Mouse (Mus musculus): ENCODE results near the gene Adat2. TPM values are rescaled to one million over a fixed set of nuclear protein-coding genes. Genes with fewer than 3 reads are reported as not detected.

The Adat2 gene
- polyA plus RNA-seq (2012; ENCODE audit: insufficient read depth, insufficient read length, missing spikeins): 2.8 and 3.3 TPM in 2 replicates

- H3K27ac ChIP-seq (replicated peaks; ENCODE audit: low read depth, low read length): peak within 1 kb of the TSS; percentile 68
- peak within 1 kb of the TSS; percentile 86 for H3K4me3 ChIP-seq (ENCODE audit: insufficient read depth, low read depth, low read length)
- no peaks in the 10 kb centered on the region; the same call in 1 of the 2 replicates for H3K4me1 ChIP-seq (ENCODE audit: control insufficient read depth, insufficient read depth, insufficient read length, low read length)
Measured at GRCm38 (mm10) chr10:13552646-13553497, at the start of gene Adat2, which contains the start of gene Pex3. Gene Adat2, plus strand, starts transcription at chr10:13552894. Gene Pex3, minus strand, starts transcription at chr10:13553142.

GRCm38 (mm10) chr10:13521857-13522256 lies 30.8 kb upstream of the Adat2 start:
- H3K27ac ChIP-seq (replicated peaks; ENCODE audit: low read depth, low read length): no peak overlapping the region
- H3K4me3 ChIP-seq (ENCODE audit: insufficient read depth, low read depth, low read length): no peak overlapping the region
- H3K4me1 ChIP-seq (ENCODE audit: control insufficient read depth, insufficient read depth, insufficient read length, low read length): peaks cover 2% of the 10 kb centered on the region

GRCm38 (mm10) chr10:13528155-13528554 lies 24.5 kb upstream of the Adat2 start:
- H3K4me3 ChIP-seq (ENCODE audit: insufficient read depth, low read depth, low read length): no peak overlapping the region
- H3K27ac ChIP-seq (replicated peaks; ENCODE audit: low read depth, low read length): no peak overlapping the region
- H3K4me1 ChIP-seq (ENCODE audit: control insufficient read depth, insufficient read depth, insufficient read length, low read length): no peaks in the 10 kb centered on the region

GRCm38 (mm10) chr10:13534751-13535150 lies 17.9 kb upstream of the Adat2 start:
- Histone ChIP-seq H3K27ac (replicated peaks; ENCODE audit: low read depth, low read length) (no peak overlapping the region), H3K4me3 (ENCODE audit: insufficient read depth, low read depth, low read length) (no peak overlapping the region), H3K4me1 (ENCODE audit: control insufficient read depth, insufficient read depth, insufficient read length, low read length) (no peaks in the 10 kb centered on the region)

GRCm38 (mm10) chr10:13536706-13537105 lies 16.0 kb upstream of the Adat2 start:
- H3K4me3 ChIP-seq (ENCODE audit: insufficient read depth, low read depth, low read length): no peak overlapping the region
- H3K4me1 ChIP-seq (ENCODE audit: control insufficient read depth, insufficient read depth, insufficient read length, low read length): no peaks in the 10 kb centered on the region
- H3K27ac ChIP-seq (replicated peaks; ENCODE audit: low read depth, low read length): no peak overlapping the region

- Histone ChIP-seq H3K4me3 (ENCODE audit: insufficient read depth, low read depth, low read length) (no peak overlapping the region), H3K4me1 (ENCODE audit: control insufficient read depth, insufficient read depth, insufficient read length, low read length) (no peaks in the 10 kb centered on the region), H3K27ac (replicated peaks; ENCODE audit: low read depth, low read length) (no peak overlapping the region)
Measured at GRCm38 (mm10) chr10:13539769-13540333, 12.8 kb upstream of the Adat2 start.

- no peaks in the 10 kb centered on the region for H3K4me1 ChIP-seq (ENCODE audit: control insufficient read depth, insufficient read depth, insufficient read length, low read length)
- H3K27ac ChIP-seq (replicated peaks; ENCODE audit: low read depth, low read length): no peak overlapping the region
- H3K4me3 ChIP-seq (ENCODE audit: insufficient read depth, low read depth, low read length): no peak overlapping the region
Measured at GRCm38 (mm10) chr10:13541721-13542120, 11.0 kb upstream of the Adat2 start.

GRCm38 (mm10) chr10:13553498-13553985 lies 848 bp downstream of the Adat2 start:
- peak overlapping the region; percentile 86 for H3K4me3 ChIP-seq (ENCODE audit: insufficient read depth, low read depth, low read length)
- no peak overlapping the region for H3K27ac ChIP-seq (replicated peaks; ENCODE audit: low read depth, low read length)
- H3K4me1 ChIP-seq (ENCODE audit: control insufficient read depth, insufficient read depth, insufficient read length, low read length): no peaks in the 10 kb centered on the region; the same call in 1 of the 2 replicates

- Histone ChIP-seq H3K27ac (replicated peaks; ENCODE audit: low read depth, low read length) (no peak overlapping the region), H3K4me1 (ENCODE audit: control insufficient read depth, insufficient read depth, insufficient read length, low read length) (no peaks in the 10 kb centered on the region; the same call in 1 of the 2 replicates), H3K4me3 (ENCODE audit: insufficient read depth, low read depth, low read length) (no peak overlapping the region)
Measured at GRCm38 (mm10) chr10:13554316-13554715, 1.6 kb downstream of the Adat2 start.

- Histone ChIP-seq H3K27ac (replicated peaks; ENCODE audit: low read depth, low read length) (no peak overlapping the region), H3K4me3 (ENCODE audit: insufficient read depth, low read depth, low read length) (no peak overlapping the region), H3K4me1 (ENCODE audit: control insufficient read depth, insufficient read depth, insufficient read length, low read length) (no peaks in the 10 kb centered on the region)
Measured at GRCm38 (mm10) chr10:13560014-13560674, 7.5 kb downstream of the Adat2 start.

GRCm38 (mm10) chr10:13564364-13565079 lies 11.8 kb downstream of the Adat2 start:
- Histone ChIP-seq H3K4me1 (ENCODE audit: control insufficient read depth, insufficient read depth, insufficient read length, low read length) (no peaks in the 10 kb centered on the region), H3K4me3 (ENCODE audit: insufficient read depth, low read depth, low read length) (peak overlapping the region; percentile 41), H3K27ac (replicated peaks; ENCODE audit: low read depth, low read length) (no peak overlapping the region)

- Histone ChIP-seq H3K27ac (replicated peaks; ENCODE audit: low read depth, low read length) (no peak overlapping the region), H3K4me3 (ENCODE audit: insufficient read depth, low read depth, low read length) (peak overlapping the region; percentile 41), H3K4me1 (ENCODE audit: control insufficient read depth, insufficient read depth, insufficient read length, low read length) (no peaks in the 10 kb centered on the region)
Measured at GRCm38 (mm10) chr10:13565080-13565448, 12.4 kb downstream of the Adat2 start.

- Histone ChIP-seq H3K4me3 (ENCODE audit: insufficient read depth, low read depth, low read length) (no peak overlapping the region), H3K27ac (replicated peaks; ENCODE audit: low read depth, low read length) (no peak overlapping the region), H3K4me1 (ENCODE audit: control insufficient read depth, insufficient read depth, insufficient read length, low read length) (no peaks in the 10 kb centered on the region)
Measured at GRCm38 (mm10) chr10:13566393-13566792, 13.7 kb downstream of the Adat2 start.

- Histone ChIP-seq H3K4me3 (ENCODE audit: insufficient read depth, low read depth, low read length) (no peak overlapping the region), H3K4me1 (ENCODE audit: control insufficient read depth, insufficient read depth, insufficient read length, low read length) (no peaks in the 10 kb centered on the region), H3K27ac (replicated peaks; ENCODE audit: low read depth, low read length) (no peak overlapping the region)
Measured at GRCm38 (mm10) chr10:13569818-13570217, 17.1 kb downstream of the Adat2 start.
